25 mouse cellular contexts compared by ENCODE assay signal in genomic region chr14:54720654-54721350, GRCm38 (mm10). TPM values are rescaled to one million over a fixed set of nuclear protein-coding genes. Genes with fewer than 3 reads are reported as not detected.
DNase-seq lines count a peak whose midpoint lies in the region; ATAC-seq and TF ChIP-seq lines count a peak whose summit lies in the region.
"Had no signal": no experiment of that assay in that cellular context is flagged by ENCODE, and none has a peak within 500 bp of the region (broad histone marks: within the 10 kb centered on the region; RNA-seq: fewer than 3 reads in every experiment).

No protein-coding gene starts in this region.

- TF ChIP-seq CTCF in liver, adult 2 months (IDR thresholded peaks at IDR 0.05; ENCODE audit: low read depth, low read length): no peak
- no peak for TF ChIP-seq CTCF in lung, adult 2 months (IDR thresholded peaks at IDR 0.05; ENCODE audit: insufficient read depth, low read length)

- H3K27me3 ChIP-seq in liver, adult 2 months (ENCODE audit: control insufficient read depth, insufficient read depth, low read length): no peaks in the 10 kb centered on the region
- no peaks in the 10 kb centered on the region for H3K27me3 ChIP-seq in forebrain, embryonic 11.5 days (ENCODE audit: control insufficient read depth, insufficient read depth, low read length)
- H3K27me3 ChIP-seq: stomach, embryonic 15.5 days had no signal

- H3K4me1 ChIP-seq in liver, adult 2 months (ENCODE audit: control insufficient read depth, insufficient read depth, low read length): peaks cover 7% of the 10 kb centered on the region; the same call in 1 of the 2 replicates
- no peaks in the 10 kb centered on the region for H3K4me1 ChIP-seq in forebrain, embryonic 11.5 days (replicated peaks; ENCODE audit: control insufficient read depth, insufficient read depth, low read length)
- H3K4me1 ChIP-seq in lung, adult 2 months (ENCODE audit: control insufficient read depth, insufficient read depth, low read length): no peaks in the 10 kb centered on the region
- H3K4me1 ChIP-seq: forebrain, embryonic 13.5 days; heart, embryonic 12.5 days; stomach, embryonic 15.5 days had no signal

- ATAC-seq in forebrain, embryonic 11.5 days (replicated peaks; ENCODE audit: low FRiP score): no peak
- ATAC-seq: forebrain, embryonic 13.5 days had no signal

- 81% methylated on average over 7 of the region's 7 CpGs for WGBS in liver, adult 2 months
- WGBS in forebrain, embryonic 11.5 days: 87% methylated on average over 7 of the region's 7 CpGs
- 79% methylated on average over 7 of the region's 7 CpGs for WGBS in lung, adult 2 months

- DNase-seq in adrenal gland, postnatal 10 days: peak; percentile 54
- DNase-seq in adrenal gland, adult 8-10 months: no peak
- DNase-seq in liver, adult 2 months (ENCODE audit: extremely low read depth, low read depth, low spot score): peak; percentile 75
- DNase-seq in liver: no peak
- peak; percentile 75 to 79 for DNase-seq in cerebellum, postnatal 14 days
- DNase-seq in gastrocnemius, postnatal 36 days: peak; percentile 23 to 45
- DNase-seq in forebrain, embryonic 11.5 days (ENCODE audit: low spot score): no peak
- no peak for DNase-seq in lung, adult 2 months
- DNase-seq: kidney, adult 8-10 months; layer of hippocampus, postnatal 36 days; lung, postnatal 10 days; right cerebral cortex, adult 18-20 months; spleen, adult 18-20 months; thymus, adult 2 months had no signal

- no peak overlapping the region for H3K9ac ChIP-seq in liver, adult 2 months (ENCODE audit: low read depth, low read length)
- no peak overlapping the region for H3K9ac ChIP-seq in forebrain, embryonic 11.5 days (ENCODE audit: low read length)
- H3K9ac ChIP-seq: forebrain, embryonic 13.5 days; heart, embryonic 12.5 days; liver, embryonic 14.5 days; stomach, embryonic 15.5 days had no signal

- no peak overlapping the region for H3K4me3 ChIP-seq in liver, adult 2 months (ENCODE audit: insufficient read depth, low read depth, low read length)
- no peak overlapping the region for H3K4me3 ChIP-seq in forebrain, embryonic 11.5 days (ENCODE audit: low read depth, low read length)
- no peak overlapping the region for H3K4me3 ChIP-seq in lung, adult 2 months (replicated peaks; ENCODE audit: extremely low read depth, low read depth, low read length)
- H3K4me3 ChIP-seq: forebrain, embryonic 13.5 days; heart, embryonic 12.5 days; megakaryocyte, embryonic 14.5 days; stomach, embryonic 15.5 days had no signal

- H3K4me2 ChIP-seq in forebrain, embryonic 11.5 days (ENCODE audit: low read depth, low read length, severe bottlenecking): no peak overlapping the region
- H3K4me2 ChIP-seq: forebrain, embryonic 13.5 days; heart, embryonic 12.5 days; stomach, embryonic 15.5 days had no signal

- intact Hi-C loops in gastrocnemius, postnatal 36 days (cut with DNase I): no loop called here

- H3K9me3 ChIP-seq in forebrain, embryonic 11.5 days (ENCODE audit: control insufficient read depth, low read length): no peaks in the 10 kb centered on the region
- H3K9me3 ChIP-seq: forebrain, embryonic 13.5 days; heart, embryonic 12.5 days; stomach, embryonic 15.5 days had no signal

- H3K79me2 ChIP-seq in liver, adult 2 months (ENCODE audit: control insufficient read depth, insufficient read depth, low read length): no peaks in the 10 kb centered on the region

- H3K36me3 ChIP-seq in liver, adult 2 months (ENCODE audit: control insufficient read depth, insufficient read depth, low read length): no peaks in the 10 kb centered on the region
- no peaks in the 10 kb centered on the region for H3K36me3 ChIP-seq in forebrain, embryonic 11.5 days (ENCODE audit: control insufficient read depth, insufficient read depth, low read length)
- H3K36me3 ChIP-seq: heart, embryonic 12.5 days; stomach, embryonic 15.5 days had no signal

- peak overlapping the region; percentile 47 for H3K27ac ChIP-seq in liver, adult 2 months (replicated peaks; ENCODE audit: insufficient read depth, low read depth, low read length)
- no peak overlapping the region for H3K27ac ChIP-seq in forebrain, embryonic 11.5 days (ENCODE audit: low read depth, low read length)
- H3K27ac ChIP-seq: forebrain, embryonic 13.5 days; liver, embryonic 14.5 days; stomach, embryonic 15.5 days had no signal

- TF ChIP-seq POLR2A in liver, adult 2 months (IDR thresholded peaks at IDR 0.05; ENCODE audit: extremely low read depth, insufficient read depth, low read length): no peak
- TF ChIP-seq POLR2A in lung, adult 2 months (IDR thresholded peaks at IDR 0.05; ENCODE audit: borderline replicate concordance, extremely low read depth, low read depth, low read length): no peak

RNA-seq across cellular contexts. Expression of gene Cebpe, which starts 8.8 kb away (rescaled TPM):
- total RNA-seq in adrenal gland, postnatal 10 days (2021): under 1 TPM; 0.57 to 0.70 TPM
- total RNA-seq in adrenal gland, adult 8-10 months (2022): not detected
- 5.6 and 7.9 TPM in 2 replicates for total RNA-seq in liver, adult 2 months (2014; rRNA removed)
- polyA plus RNA-seq in liver, adult 2 months (2012; rRNA removed): 12.4 and 12.9 TPM in 2 replicates
- total RNA-seq in gastrocnemius, postnatal 36 days (2021): not detected
- polyA plus RNA-seq in forebrain, embryonic 11.5 days (2014; fragmentation: Nextera tagmentation; extraction: Ambion mirVana): not detected in 2 replicates
- polyA plus RNA-seq in lung, adult 2 months (2012; rRNA removed): 0.57 and 1.1 TPM in 2 replicates
- total RNA-seq: adrenal gland, postnatal 36 days; layer of hippocampus, postnatal 36 days; left cerebral cortex, postnatal 36 days; MEL had no signal
- polyA plus RNA-seq: forebrain, embryonic 13.5 days; heart, embryonic 12.5 days; neural tube, embryonic 11.5 days had no signal

RNA-seq across cellular contexts. Expression of gene Gm29776, which starts 22.2 kb away (rescaled TPM):
- not detected for total RNA-seq in adrenal gland, postnatal 10 days (2021)
- total RNA-seq in adrenal gland, adult 8-10 months (2022): under 1 TPM in 2 of 4 experiments, not detected in 2; 0.19 to 0.59 TPM
- not detected in 2 replicates for total RNA-seq in liver, adult 2 months (2014; rRNA removed)
- not detected in 2 replicates for polyA plus RNA-seq in liver, adult 2 months (2012; rRNA removed)
- total RNA-seq in gastrocnemius, postnatal 36 days (2021): not detected
- polyA plus RNA-seq in forebrain, embryonic 11.5 days (2014; fragmentation: Nextera tagmentation; extraction: Ambion mirVana): 0.17 and 0.23 TPM in 2 replicates
- polyA plus RNA-seq in lung, adult 2 months (2012; rRNA removed): 0.43 and 0.56 TPM in 2 replicates
- total RNA-seq: hematopoietic stem cell, adult 5-6 weeks; layer of hippocampus, postnatal 36 days; left cerebral cortex, postnatal 36 days; MEL had no signal
- polyA plus RNA-seq: forebrain, embryonic 13.5 days; large intestine, adult 2 months had no signal

RNA-seq across cellular contexts. Expression of gene Acin1, which starts 34.1 kb away (rescaled TPM):
- total RNA-seq in adrenal gland, postnatal 10 days (2021): 100 to 1,000 TPM; 132 to 167 TPM
- total RNA-seq in adrenal gland, adult 8-10 months (2022): 100 to 1,000 TPM; 140 to 305 (median 208) TPM
- total RNA-seq in liver, adult 2 months (2014; rRNA removed): 39.7 and 44.3 TPM in 2 replicates
- polyA plus RNA-seq in liver, adult 2 months (2012; rRNA removed): 39.0 and 49.1 TPM in 2 replicates
- 10 to 100 TPM; 63.7 to 64.2 TPM for total RNA-seq in gastrocnemius, postnatal 36 days (2021)
- polyA plus RNA-seq in forebrain, embryonic 11.5 days (2014; fragmentation: Nextera tagmentation; extraction: Ambion mirVana): 150 and 160 TPM in 2 replicates
- polyA plus RNA-seq in lung, adult 2 months (2012; rRNA removed): 100 and 121 TPM in 2 replicates

RNA-seq across cellular contexts. Expression of gene 1700123O20Rik, which starts 34.8 kb away (rescaled TPM):
- total RNA-seq in adrenal gland, postnatal 10 days (2021): 10 to 100 TPM; 35.5 to 36.6 TPM
- 10 to 100 TPM; 34.2 to 43.9 (median 39.6) TPM for total RNA-seq in adrenal gland, adult 8-10 months (2022)
- 30.6 and 36.0 TPM in 2 replicates for total RNA-seq in liver, adult 2 months (2014; rRNA removed)
- 36.7 and 39.0 TPM in 2 replicates for polyA plus RNA-seq in liver, adult 2 months (2012; rRNA removed)
- total RNA-seq in gastrocnemius, postnatal 36 days (2021): 10 to 100 TPM in 1 of 2 experiments, 1 to 10 TPM in 1; 7.4 to 11.3 TPM
- polyA plus RNA-seq in forebrain, embryonic 11.5 days (2014; fragmentation: Nextera tagmentation; extraction: Ambion mirVana): 89.9 and 94.4 TPM in 2 replicates
- 49.8 and 50.5 TPM in 2 replicates for polyA plus RNA-seq in lung, adult 2 months (2012; rRNA removed)

Comparison
In these comparisons a context has a peak if more than half of its experiments do, and no peak if none do; other contexts are left out.
1. DNase-seq: peak in adrenal gland, postnatal 10 days (single experiment), liver, adult 2 months (single experiment), cerebellum, postnatal 14 days (2 of 2) and gastrocnemius, postnatal 36 days (2 of 2); none in adrenal gland, adult 8-10 months (single experiment), liver (single experiment), forebrain, embryonic 11.5 days (single experiment) and lung, adult 2 months (single experiment).